Mouse (Mus musculus) CD4-positive, CD25-positive, alpha-beta regulatory T cell, adult 2 months (primary cell): ENCODE measurements around the gene Dlgap5.

ENCODE experiments used
- DNase-seq: peaks from one replicate; pipeline ENCODE4 v3.0.0-alpha.2; 2012; ENCODE audit warnings: low read depth, low spot score

Gene Dlgap5

GRCm38 (mm10) chr14:47353240-47353639, 65.0 kb downstream of the Dlgap5 start:
- DNase-seq = no peak

DNA sequence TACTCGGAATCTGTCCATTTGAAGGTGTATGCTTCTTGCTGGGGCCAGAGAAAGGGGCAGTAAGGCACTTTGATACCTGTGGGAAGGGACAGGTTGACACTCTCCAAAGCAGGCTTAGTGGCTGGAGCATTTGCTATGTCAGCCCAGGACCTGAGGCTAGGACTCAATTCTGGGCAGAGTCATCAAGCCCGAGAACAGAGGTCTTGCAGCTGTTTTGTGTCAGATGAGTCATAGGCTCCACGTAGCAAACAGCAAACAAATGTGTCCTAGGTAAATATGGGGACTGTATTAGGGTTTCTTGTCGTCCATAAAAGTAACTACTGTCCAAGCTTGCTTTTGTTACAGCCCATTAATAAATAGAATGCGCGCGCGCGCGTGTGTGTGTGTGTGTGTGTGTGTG, 65.9 kb downstream of the Dlgap5 start:
- DNase-seq = no peak

DNA sequence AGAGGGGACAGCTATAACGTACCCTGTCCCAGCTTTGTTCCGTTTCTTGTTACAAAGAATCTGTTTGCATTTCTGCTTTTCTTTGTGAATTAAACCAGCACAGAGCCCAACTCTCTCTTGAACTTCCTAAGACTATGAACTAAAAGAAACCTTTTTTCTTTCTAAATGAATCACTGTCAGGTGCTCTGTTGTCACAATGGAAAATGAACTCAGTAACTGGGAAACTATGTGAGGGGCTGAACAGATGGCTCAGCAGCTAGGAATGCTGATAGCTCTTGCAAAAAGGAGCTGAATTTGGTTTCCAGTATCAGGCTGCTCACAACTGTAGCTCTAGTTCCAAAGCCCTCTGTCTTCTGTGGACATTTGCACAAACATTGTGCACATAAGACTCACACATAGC, 67.2 kb downstream of the Dlgap5 start:
- DNase-seq = no peak

DNA sequence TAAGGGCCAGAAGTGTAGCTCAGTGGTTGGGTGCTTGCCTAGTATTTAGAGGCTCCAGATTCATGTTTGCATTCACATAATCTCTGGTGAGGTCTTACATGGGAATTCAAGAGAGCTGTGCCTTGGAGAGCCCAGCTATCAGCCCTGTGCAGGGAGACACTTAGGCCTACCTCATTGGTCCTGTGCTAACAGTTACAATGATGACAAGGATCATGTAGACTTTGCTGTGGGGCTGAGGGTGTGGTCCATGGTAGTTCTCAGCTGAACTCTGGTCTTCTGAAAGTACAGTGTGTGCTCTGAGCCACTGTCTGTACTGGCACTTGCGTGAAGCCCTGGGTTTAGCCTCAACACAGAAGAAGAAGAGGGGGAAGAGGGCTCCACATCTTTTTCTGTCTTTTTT, 71.5 kb downstream of the Dlgap5 start:
- no peak for DNase-seq

- no peak for DNase-seq
Measured at GRCm38 (mm10) chr14:47341811-47342291, 76.4 kb downstream of the Dlgap5 start.

- DNase-seq = no peak
Measured at GRCm38 (mm10) chr14:47340231-47340925, 77.8 kb downstream of the Dlgap5 start.
